Mouse (Mus musculus) neural tube, embryonic 12.5 days (tissue): ENCODE data around the gene Prdm10. TPM values are rescaled to one million over a fixed set of nuclear protein-coding genes. Genes with fewer than 3 reads are reported as not detected.

Experiments
- ATAC-seq: fragments of 200-750 bp; cut with Nextera tagmentation; 2 replicates; pipeline ENCODE4 v1.8.0; 2017; ENCODE audit warnings: low read depth, mild to moderate bottlenecking, moderate TSS enrichment, moderate library complexity; ENCODE audit not compliant: low FRiP score
- H3K27ac ChIP-seq: fragments of 300-500 bp; sonication (generic); 2 replicates; pipeline ENCODE4 v1.5.1; 2016
- H3K27me3 ChIP-seq: fragments of 300-500 bp; sonication (generic); replicated peaks from 2 replicates; pipeline ENCODE4 v1.6.1; 2016; ENCODE audit warnings: mild to moderate bottlenecking
- H3K36me3 ChIP-seq: fragments of 300-500 bp; sonication (generic); 2 replicates; pipeline ENCODE4 v1.6.1; 2016; ENCODE audit warnings: mild to moderate bottlenecking
- H3K4me1 ChIP-seq: fragments of 300-500 bp; sonication (generic); 2 replicates; pipeline ENCODE4 v1.6.1; 2016
- H3K4me2 ChIP-seq: fragments of 300-500 bp; sonication (generic); replicated peaks from 2 replicates; pipeline ENCODE4 v1.6.1; 2016; ENCODE audit warnings: mild to moderate bottlenecking
- H3K4me3 ChIP-seq: fragments of 300-500 bp; sonication (generic); 2 replicates; pipeline ENCODE4 v1.5.1; 2016
- H3K9ac ChIP-seq: fragments of 300-500 bp; sonication (generic); 2 replicates; pipeline ENCODE4 v1.6.1; 2016; ENCODE audit warnings: mild to moderate bottlenecking
- H3K9me3 ChIP-seq: fragments of 300-500 bp; sonication (generic); 2 replicates; pipeline ENCODE4 v1.6.1; 2016; ENCODE audit warnings: mild to moderate bottlenecking
- WGBS: fragments of 180-500 bp; shearing (Covaris S2); methylation state at CpG from one replicate; pipeline ENCODE4 v1.1.7; 2016; 5-methylcytosine and 5-hydroxymethylcytosine counted together
- polyA plus RNA-seq: library from polyadenylated mRNA; unstranded; fragments of >200 nt; fragmentation: Nextera tagmentation; extraction: Ambion mirVana; gene quantifications from 2 replicates; pipeline ENCODE4 v1.2.1, GENCODE M21; 2016

Prdm10 gene
- polyA plus RNA-seq, 1 experiment from 2014 or later: 8.0 TPM

GRCm38 (mm10) chr9:31293208-31293607, 12.9 kb downstream of the Prdm10 start:
- H3K27ac ChIP-seq: no peak overlapping the region
- H3K27me3 ChIP-seq: no peaks in the 10 kb centered on the region
- no peak for ATAC-seq
- H3K4me1 ChIP-seq: no peaks in the 10 kb centered on the region
- no peaks in the 10 kb centered on the region for H3K9me3 ChIP-seq
- no peaks in the 10 kb centered on the region for H3K36me3 ChIP-seq
- H3K4me2 ChIP-seq: no peak overlapping the region
- no peak overlapping the region for H3K4me3 ChIP-seq
- no peak overlapping the region for H3K9ac ChIP-seq
- 69% methylated on average over 2 of the region's 2 CpGs for WGBS

- H3K27me3 ChIP-seq: no peaks in the 10 kb centered on the region
- 85% methylated on average over 2 of the region's 2 CpGs for WGBS
- H3K9me3 ChIP-seq: no peaks in the 10 kb centered on the region
- no peak overlapping the region for H3K9ac ChIP-seq
- H3K4me2 ChIP-seq: no peak overlapping the region
- H3K4me1 ChIP-seq: no peaks in the 10 kb centered on the region
- H3K4me3 ChIP-seq: no peak overlapping the region
- ATAC-seq: no peak
- no peak overlapping the region for H3K27ac ChIP-seq
- H3K36me3 ChIP-seq: no peaks in the 10 kb centered on the region
These were observed 15.0 kb downstream of the Prdm10 start for GRCm38 (mm10) chr9:31295311-31295710.

- Histone ChIP-seq H3K27me3 (no peaks in the 10 kb centered on the region), H3K4me3 (no peak overlapping the region), H3K4me2 (no peak overlapping the region), H3K27ac (no peak overlapping the region), H3K9me3 (no peaks in the 10 kb centered on the region), H3K36me3 (no peaks in the 10 kb centered on the region), H3K9ac (no peak overlapping the region), H3K4me1 (no peaks in the 10 kb centered on the region)
- WGBS: 90% methylated on average over 3 of the region's 3 CpGs
- no peak for ATAC-seq
These were observed 16.0 kb downstream of the Prdm10 start for GRCm38 (mm10) chr9:31296293-31296692.

GRCm38 (mm10) chr9:31298751-31299150, 18.4 kb downstream of the Prdm10 start:
- Histone ChIP-seq H3K4me3 (no peak overlapping the region), H3K4me1 (no peaks in the 10 kb centered on the region), H3K9me3 (no peaks in the 10 kb centered on the region), H3K27me3 (no peaks in the 10 kb centered on the region), H3K36me3 (no peaks in the 10 kb centered on the region), H3K27ac (no peak overlapping the region), H3K9ac (no peak overlapping the region), H3K4me2 (no peak overlapping the region)
- 43% methylated on average over 6 of the region's 6 CpGs for WGBS
- ATAC-seq: no peak

- Histone ChIP-seq H3K4me1 (no peaks in the 10 kb centered on the region), H3K27ac (no peak overlapping the region), H3K4me3 (no peak overlapping the region), H3K9ac (no peak overlapping the region), H3K27me3 (no peaks in the 10 kb centered on the region), H3K4me2 (no peak overlapping the region), H3K36me3 (no peaks in the 10 kb centered on the region), H3K9me3 (no peaks in the 10 kb centered on the region)
- no peak for ATAC-seq
- 91% methylated on average over 5 of the region's 5 CpGs for WGBS
These were observed 20.2 kb downstream of the Prdm10 start for GRCm38 (mm10) chr9:31300525-31300924.

- ATAC-seq: no peak
- WGBS: 84% methylated on average over 5 of the region's 5 CpGs
- Histone ChIP-seq H3K9me3 (no peaks in the 10 kb centered on the region), H3K9ac (no peak overlapping the region), H3K36me3 (no peaks in the 10 kb centered on the region), H3K27me3 (no peaks in the 10 kb centered on the region), H3K27ac (no peak overlapping the region), H3K4me1 (no peaks in the 10 kb centered on the region), H3K4me2 (no peak overlapping the region), H3K4me3 (no peak overlapping the region)
These were observed 20.8 kb downstream of the Prdm10 start for GRCm38 (mm10) chr9:31301107-31301506.

- Histone ChIP-seq H3K9me3 (no peaks in the 10 kb centered on the region), H3K27me3 (no peaks in the 10 kb centered on the region), H3K27ac (no peak overlapping the region), H3K4me1 (no peaks in the 10 kb centered on the region), H3K4me3 (no peak overlapping the region), H3K9ac (no peak overlapping the region), H3K36me3 (no peaks in the 10 kb centered on the region), H3K4me2 (no peak overlapping the region)
- WGBS: 78% methylated on average over 5 of the region's 5 CpGs
- ATAC-seq: no peak
These were observed 21.4 kb downstream of the Prdm10 start for GRCm38 (mm10) chr9:31301526-31302311.

- no peak overlapping the region for H3K9ac ChIP-seq
- H3K36me3 ChIP-seq: no peaks in the 10 kb centered on the region
- no peak overlapping the region for H3K4me3 ChIP-seq
- no peaks in the 10 kb centered on the region for H3K9me3 ChIP-seq
- H3K27ac ChIP-seq: no peak overlapping the region
- H3K4me1 ChIP-seq: no peaks in the 10 kb centered on the region
- H3K27me3 ChIP-seq: no peaks in the 10 kb centered on the region
- H3K4me2 ChIP-seq: no peak overlapping the region
- no peak for ATAC-seq
- 88% methylated on average over 3 of the region's 3 CpGs for WGBS
These were observed 24.0 kb downstream of the Prdm10 start for GRCm38 (mm10) chr9:31304358-31304757.

- no peak overlapping the region for H3K4me2 ChIP-seq
- 67% methylated on average over 5 of the region's 5 CpGs for WGBS
- ATAC-seq: no peak
These were observed 24.8 kb downstream of the Prdm10 start for GRCm38 (mm10) chr9:31305117-31305516.

GRCm38 (mm10) chr9:31305807-31306206, 25.5 kb downstream of the Prdm10 start:
- Histone ChIP-seq H3K27ac (no peak overlapping the region), H3K9me3 (no peaks in the 10 kb centered on the region), H3K4me3 (no peak overlapping the region), H3K4me1 (no peaks in the 10 kb centered on the region), H3K27me3 (no peaks in the 10 kb centered on the region), H3K36me3 (no peaks in the 10 kb centered on the region), H3K4me2 (no peak overlapping the region), H3K9ac (no peak overlapping the region)
- ATAC-seq: no peak
- 94% methylated on average over 3 of the region's 3 CpGs for WGBS

More at GRCm38 (mm10) chr9:31305117-31305516, 24.8 kb downstream of the Prdm10 start:
- Histone ChIP-seq H3K9me3 (no peaks in the 10 kb centered on the region), H3K27me3 (no peaks in the 10 kb centered on the region), H3K27ac (no peak overlapping the region), H3K4me1 (no peaks in the 10 kb centered on the region), H3K4me3 (no peak overlapping the region), H3K9ac (no peak overlapping the region), H3K36me3 (no peaks in the 10 kb centered on the region)

GRCm38 (mm10) chr9:31307232-31307631, 26.9 kb downstream of the Prdm10 start:
- Histone ChIP-seq H3K27me3 (no peaks in the 10 kb centered on the region), H3K9ac (no peak overlapping the region), H3K4me3 (no peak overlapping the region), H3K4me1 (no peaks in the 10 kb centered on the region), H3K9me3 (no peaks in the 10 kb centered on the region), H3K4me2 (no peak overlapping the region), H3K27ac (no peak overlapping the region), H3K36me3 (no peaks in the 10 kb centered on the region)
- 92% methylated on average over 3 of the region's 3 CpGs for WGBS
- ATAC-seq: no peak

GRCm38 (mm10) chr9:31309041-31309440, 28.7 kb downstream of the Prdm10 start:
- Histone ChIP-seq H3K4me1 (no peaks in the 10 kb centered on the region), H3K36me3 (no peaks in the 10 kb centered on the region), H3K9me3 (no peaks in the 10 kb centered on the region), H3K27ac (no peak overlapping the region), H3K9ac (no peak overlapping the region), H3K4me2 (no peak overlapping the region), H3K4me3 (no peak overlapping the region), H3K27me3 (no peaks in the 10 kb centered on the region)
- WGBS: 84% methylated on average over 5 of the region's 5 CpGs
- no peak for ATAC-seq

GRCm38 (mm10) chr9:31310662-31311061, 30.3 kb downstream of the Prdm10 start:
- Histone ChIP-seq H3K36me3 (no peaks in the 10 kb centered on the region), H3K4me2 (no peak overlapping the region), H3K9ac (no peak overlapping the region), H3K9me3 (no peaks in the 10 kb centered on the region), H3K27ac (no peak overlapping the region), H3K4me3 (no peak overlapping the region), H3K4me1 (no peaks in the 10 kb centered on the region), H3K27me3 (no peaks in the 10 kb centered on the region)
- no peak for ATAC-seq
- WGBS: 90% methylated on average over 4 of the region's 4 CpGs
